Comparison of ENCODE assay signal across 12 mouse cellular contexts in genomic region chr7:66365904-66366303, GRCm38 (mm10). TPM values are rescaled to one million over a fixed set of nuclear protein-coding genes. Genes with fewer than 3 reads are reported as not detected.
DNase-seq lines count a peak whose midpoint lies in the region; ATAC-seq and TF ChIP-seq lines count a peak whose summit lies in the region.
"Had no signal": no experiment of that assay in that cellular context is flagged by ENCODE, and none has a peak within 500 bp of the region (broad histone marks: within the 10 kb centered on the region; RNA-seq: fewer than 3 reads in every experiment).

Gene Gm10974, plus strand, starts transcription at chr7:66365905.

- TF ChIP-seq CTCF in lung, adult 2 months (IDR thresholded peaks at IDR 0.05; ENCODE audit: insufficient read depth, low read length): no peak
- no peak for TF ChIP-seq CTCF in stomach, postnatal 0 days (IDR thresholded peaks at IDR 0.05; ENCODE audit: low read depth)

- no peaks in the 10 kb centered on the region for H3K27me3 ChIP-seq in stomach, postnatal 0 days (ENCODE audit: control insufficient read depth, insufficient read depth, low read length)
- H3K27me3 ChIP-seq in midbrain, embryonic 15.5 days (replicated peaks): no peaks in the 10 kb centered on the region
- H3K27me3 ChIP-seq: hindbrain, embryonic 15.5 days had no signal

- DNase-seq in embryo, embryonic 11 days: peak; percentile 16
- DNase-seq in embryo, embryonic 9.5 days (ENCODE audit: extremely low spot score): no peak
- peak; percentile 62 to 71 for DNase-seq in lung, adult 18-20 months
- DNase-seq in lung, adult 2 months: no peak
- DNase-seq in kidney, postnatal 14 days: peak; percentile 66
- no peak for DNase-seq in stomach, postnatal 0 days (ENCODE audit: low spot score)
- DNase-seq in layer of hippocampus, adult 9-11 months: no peak
- DNase-seq: cerebellum, postnatal 10 days had no signal

- no peak for TF ChIP-seq EP300 in stomach, postnatal 0 days (optimal IDR thresholded peaks at IDR 0.05)

- H3K4me1 ChIP-seq in lung, adult 2 months (ENCODE audit: control insufficient read depth, insufficient read depth, low read length): peaks cover 9% of the 10 kb centered on the region
- 0 out of 2 replicates have a peak, but pooled peaks cover 2% of the 10 kb centered on the region for H3K4me1 ChIP-seq in stomach, postnatal 0 days (replicated peaks; ENCODE audit: control insufficient read depth, insufficient read depth)
- no peaks in the 10 kb centered on the region for H3K4me1 ChIP-seq in midbrain, embryonic 15.5 days
- H3K4me1 ChIP-seq: hindbrain, embryonic 15.5 days; midbrain, embryonic 10.5 days had no signal

- no peak within 1 kb of the TSS for H3K27ac ChIP-seq in stomach, postnatal 0 days (replicated peaks)
- H3K27ac ChIP-seq in midbrain, embryonic 15.5 days: no peak within 1 kb of the TSS
- H3K27ac ChIP-seq: hindbrain, embryonic 15.5 days; midbrain, embryonic 10.5 days had no signal

- 36% methylated on average over 2 of the region's 2 CpGs for WGBS in lung, adult 2 months
- 20% methylated on average over 2 of the region's 2 CpGs for WGBS in stomach, postnatal 0 days
- WGBS in midbrain, embryonic 15.5 days: 72% methylated on average over 2 of the region's 2 CpGs

- H3K36me3 ChIP-seq in stomach, postnatal 0 days (ENCODE audit: control insufficient read depth, insufficient read depth, low read length): no peaks in the 10 kb centered on the region; the same call in 1 of the 2 replicates
- no peaks in the 10 kb centered on the region for H3K36me3 ChIP-seq in midbrain, embryonic 15.5 days (replicated peaks)
- H3K36me3 ChIP-seq: hindbrain, embryonic 15.5 days; midbrain, embryonic 10.5 days had no signal

- no peak within 1 kb of the TSS for H3K4me2 ChIP-seq in stomach, postnatal 0 days (replicated peaks; ENCODE audit: low read depth)
- H3K4me2 ChIP-seq in midbrain, embryonic 15.5 days: no peak within 1 kb of the TSS
- H3K4me2 ChIP-seq: hindbrain, embryonic 15.5 days had no signal

- peak; percentile 63; the same call in 1 of the 2 replicates for ATAC-seq in stomach, postnatal 0 days (ENCODE audit: low FRiP score, low TSS enrichment)
- no peak for ATAC-seq in midbrain, embryonic 15.5 days (replicated peaks)

- H3K9me3 ChIP-seq in stomach, postnatal 0 days (ENCODE audit: control insufficient read depth, low read length): no peaks in the 10 kb centered on the region
- no peaks in the 10 kb centered on the region for H3K9me3 ChIP-seq in midbrain, embryonic 15.5 days
- H3K9me3 ChIP-seq: hindbrain, embryonic 15.5 days had no signal

- H3K4me3 ChIP-seq in lung, adult 2 months (replicated peaks; ENCODE audit: extremely low read depth, low read depth, low read length): no peak within 1 kb of the TSS
- H3K4me3 ChIP-seq in stomach, postnatal 0 days (ENCODE audit: low read depth, low read length): no peak within 1 kb of the TSS
- no peak within 1 kb of the TSS for H3K4me3 ChIP-seq in midbrain, embryonic 15.5 days
- H3K4me3 ChIP-seq: hindbrain, embryonic 15.5 days; midbrain, embryonic 10.5 days had no signal

- no peak for TF ChIP-seq POLR2A in lung, adult 2 months (IDR thresholded peaks at IDR 0.05; ENCODE audit: borderline replicate concordance, extremely low read depth, low read depth, low read length)

- no peak within 1 kb of the TSS for H3K9ac ChIP-seq in stomach, postnatal 0 days (ENCODE audit: low read length)
- no peak within 1 kb of the TSS for H3K9ac ChIP-seq in midbrain, embryonic 15.5 days
- H3K9ac ChIP-seq: hindbrain, embryonic 15.5 days had no signal

RNA-seq across cellular contexts. Expression of gene Gm10974, which starts in this region (rescaled TPM):
- not detected in 2 replicates for polyA plus RNA-seq in lung, adult 2 months (2012; rRNA removed)
- not detected in 2 replicates for polyA plus RNA-seq in stomach, postnatal 0 days (2015; fragmentation: Nextera tagmentation; extraction: Ambion mirVana)
- polyA plus RNA-seq in midbrain, embryonic 15.5 days (2015; fragmentation: Nextera tagmentation; extraction: Ambion mirVana): not detected in 2 replicates
- polyA plus RNA-seq: hindbrain, embryonic 15.5 days; midbrain, embryonic 10.5 days; stomach, embryonic 14.5 days had no signal

Comparison
In these comparisons a context has a peak if more than half of its experiments do, and no peak if none do; other contexts are left out.
1. DNase-seq: peak in embryo, embryonic 11 days (single experiment), lung, adult 18-20 months (2 of 2) and kidney, postnatal 14 days (single experiment); none in embryo, embryonic 9.5 days (single experiment), lung, adult 2 months (single experiment), stomach, postnatal 0 days (single experiment) and layer of hippocampus, adult 9-11 months (single experiment).
2. Peak in ATAC-seq in stomach, postnatal 0 days; RNA of the gene not detected or under 1 TPM.